Comparison of ENCODE assay signal across 15 mouse cellular contexts in the genomic region with DNA sequence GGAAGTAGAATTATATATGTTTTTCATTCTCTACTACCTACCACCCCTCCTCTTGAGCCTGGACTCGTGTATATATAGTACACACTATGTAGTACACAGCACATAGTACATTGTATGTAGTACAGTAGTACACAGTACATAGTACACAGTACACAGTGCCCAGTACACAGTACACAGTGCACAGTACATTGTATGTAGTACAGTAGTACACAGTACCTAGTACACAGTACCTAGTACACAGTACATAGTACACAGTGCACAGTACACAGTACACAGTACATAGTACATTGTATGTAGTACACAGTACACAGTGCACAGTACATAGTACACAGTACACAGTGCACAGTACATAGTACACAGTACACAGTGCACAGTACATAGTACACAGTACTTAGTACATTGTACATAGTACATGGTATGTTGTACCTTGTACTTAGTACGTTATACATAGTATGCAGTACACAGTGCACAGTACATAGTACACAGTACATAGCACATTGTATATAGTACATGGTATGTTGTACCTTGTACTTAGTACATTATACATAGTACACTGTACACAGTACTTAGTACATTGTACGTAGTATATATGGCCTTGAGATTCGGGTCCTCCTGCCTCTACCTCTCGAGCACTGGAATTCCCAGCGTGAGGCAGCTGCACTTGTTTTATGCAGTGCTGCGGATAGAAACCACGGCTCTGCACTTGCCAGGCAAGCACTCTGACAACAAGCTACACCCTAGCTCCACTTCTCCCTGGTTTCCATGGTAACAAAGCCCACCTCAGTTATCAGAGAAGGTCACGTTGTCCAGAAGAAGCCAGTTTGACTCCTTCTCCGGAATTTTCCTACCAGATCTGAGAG. TPM values are rescaled to one million over a fixed set of nuclear protein-coding genes. Genes with fewer than 3 reads are reported as not detected.
DNase-seq lines count a peak whose midpoint lies in the region; ATAC-seq lines count a peak whose summit lies in the region.
"Had no signal": no experiment of that assay in that cellular context is flagged by ENCODE, and none has a peak within 500 bp of the region (broad histone marks: within the 10 kb centered on the region; RNA-seq: fewer than 3 reads in every experiment).

No protein-coding gene starts in this region.

- no peak overlapping the region for H3K27ac ChIP-seq in forebrain, embryonic 13.5 days
- no peak overlapping the region for H3K27ac ChIP-seq in forebrain, embryonic 12.5 days
- H3K27ac ChIP-seq in hindbrain, embryonic 16.5 days (ENCODE audit: low read depth, low read length) = no peak overlapping the region; the same call in 1 of the 2 replicates
- H3K27ac ChIP-seq: left cerebral cortex, adult 2 months had no signal

- peaks cover 6% of the 10 kb centered on the region for H3K4me1 ChIP-seq in forebrain, embryonic 13.5 days
- peaks cover 11% of the 10 kb centered on the region for H3K4me1 ChIP-seq in forebrain, embryonic 12.5 days
- H3K4me1 ChIP-seq in hindbrain, embryonic 16.5 days (ENCODE audit: control insufficient read depth, insufficient read depth, low read depth, low read length) = no peaks in the 10 kb centered on the region; the same call in 1 of the 2 replicates

- no peak overlapping the region for H3K9ac ChIP-seq in forebrain, embryonic 13.5 days
- H3K9ac ChIP-seq in forebrain, embryonic 12.5 days = no peak overlapping the region
- no peak overlapping the region for H3K9ac ChIP-seq in hindbrain, embryonic 16.5 days (ENCODE audit: low read depth, low read length)

- no peak overlapping the region for H3K4me3 ChIP-seq in forebrain, embryonic 13.5 days
- no peak overlapping the region for H3K4me3 ChIP-seq in forebrain, embryonic 12.5 days (replicated peaks)
- no peak overlapping the region for H3K4me3 ChIP-seq in hindbrain, embryonic 16.5 days (ENCODE audit: low read length)
- H3K4me3 ChIP-seq: left cerebral cortex, adult 2 months had no signal

- no peaks in the 10 kb centered on the region for H3K36me3 ChIP-seq in forebrain, embryonic 13.5 days (ENCODE audit: poor library complexity, severe bottlenecking)
- no peaks in the 10 kb centered on the region for H3K36me3 ChIP-seq in forebrain, embryonic 12.5 days (replicated peaks)
- no peaks in the 10 kb centered on the region for H3K36me3 ChIP-seq in hindbrain, embryonic 16.5 days (ENCODE audit: control insufficient read depth, insufficient read depth, low read length)
- H3K36me3 ChIP-seq: G1E had no signal

- 62% methylated on average over 10 of the region's 10 CpGs for WGBS in forebrain, embryonic 13.5 days
- WGBS in forebrain, embryonic 12.5 days = 73% methylated on average over 10 of the region's 10 CpGs
- WGBS in hindbrain, embryonic 16.5 days = 61% methylated on average over 10 of the region's 10 CpGs

- 0 out of 2 replicates have a peak, but pooled peaks have one; percentile 45 for ATAC-seq in forebrain, embryonic 13.5 days
- ATAC-seq in forebrain, embryonic 12.5 days (ENCODE audit: low FRiP score) = no peak
- 0 out of 2 replicates have a peak, but pooled peaks have one; percentile 45 for ATAC-seq in hindbrain, embryonic 16.5 days

- DNase-seq in ovary, adult 18-20 months (ENCODE audit: low spot score) = peak; percentile 27
- no peak for DNase-seq in ovary, postnatal 10 days (ENCODE audit: low spot score)
- peak; percentile 33 for DNase-seq in retina, postnatal 1 day
- DNase-seq in adrenal gland, adult 8-10 months = no peak
- no peak for DNase-seq in spleen, postnatal 14 days (ENCODE audit: low spot score in 2 of 2)
- DNase-seq: kidney, postnatal 14 days; lung, postnatal 36 days; right cerebral cortex, adult 18-20 months; thymus, postnatal 36 days had no signal

- H3K27me3 ChIP-seq in forebrain, embryonic 13.5 days = no peaks in the 10 kb centered on the region
- H3K27me3 ChIP-seq in forebrain, embryonic 12.5 days = no peaks in the 10 kb centered on the region
- H3K27me3 ChIP-seq in hindbrain, embryonic 16.5 days (replicated peaks; ENCODE audit: control insufficient read depth, insufficient read depth, low read length) = no peaks in the 10 kb centered on the region

- H3K4me2 ChIP-seq in forebrain, embryonic 13.5 days = no peak overlapping the region
- no peak overlapping the region for H3K4me2 ChIP-seq in forebrain, embryonic 12.5 days
- H3K4me2 ChIP-seq in hindbrain, embryonic 16.5 days (ENCODE audit: low read length) = no peak overlapping the region
- H3K4me2 ChIP-seq: heart, embryonic 11.5 days had no signal

- H3K9me3 ChIP-seq in forebrain, embryonic 13.5 days (replicated peaks) = no peaks in the 10 kb centered on the region
- no peaks in the 10 kb centered on the region for H3K9me3 ChIP-seq in forebrain, embryonic 12.5 days
- no peaks in the 10 kb centered on the region for H3K9me3 ChIP-seq in hindbrain, embryonic 16.5 days (ENCODE audit: control insufficient read depth, low read length)

RNA-seq across cellular contexts. Expression of a gene that starts 34.9 kb away (rescaled TPM):
- polyA plus RNA-seq in forebrain, embryonic 13.5 days (2015; fragmentation: Nextera tagmentation; extraction: Ambion mirVana) = 3.2 and 3.6 TPM in 2 replicates
- polyA plus RNA-seq in forebrain, embryonic 12.5 days (2016; fragmentation: Nextera tagmentation; extraction: Ambion mirVana) = 3.9 and 4.5 TPM in 2 replicates
- 10.8 and 11.3 TPM in 2 replicates for polyA plus RNA-seq in hindbrain, embryonic 16.5 days (2015; fragmentation: Nextera tagmentation; extraction: Ambion mirVana)
- 1 to 10 TPM; 7.2 to 8.3 (median 7.3) TPM for total RNA-seq in adrenal gland, adult 8-10 months (2022)
- polyA plus RNA-seq: G1E had no signal

RNA-seq across cellular contexts. Expression of a gene that starts 35.0 kb away (rescaled TPM):
- polyA plus RNA-seq in forebrain, embryonic 13.5 days (2015; fragmentation: Nextera tagmentation; extraction: Ambion mirVana) = 2.5 and 2.6 TPM in 2 replicates
- 3.3 and 4.2 TPM in 2 replicates for polyA plus RNA-seq in forebrain, embryonic 12.5 days (2016; fragmentation: Nextera tagmentation; extraction: Ambion mirVana)
- polyA plus RNA-seq in hindbrain, embryonic 16.5 days (2015; fragmentation: Nextera tagmentation; extraction: Ambion mirVana) = 4.5 and 4.9 TPM in 2 replicates
- total RNA-seq in adrenal gland, adult 8-10 months (2022) = 10 to 100 TPM; 23.1 to 47.0 (median 29.6) TPM

Comparison
In these comparisons a context has a peak if more than half of its experiments do, and no peak if none do; other contexts are left out.
1. DNase-seq: peak in ovary, adult 18-20 months (single experiment) and retina, postnatal 1 day (single experiment); none in ovary, postnatal 10 days (single experiment), adrenal gland, adult 8-10 months (single experiment) and spleen, postnatal 14 days (0 of 2).